Mouse (Mus musculus): ENCODE measurements at regions not wholly inside any gene's neighbourhood (a gene's known extent, or its start where the extent isn't known, plus 50 kb on each side); places are given as distances from the start of the nearest gene placed in this dataset.
A peak's percentile ranks its signal among the peaks of the same experiment; 100 is the strongest.
"Not testable (repeated sequence)": the region's sequence is repeated elsewhere in the genome, so short reads cannot be mapped to it uniquely, and the experiment has no call there.

- peak in 1 of 2 experiments; percentile 23 for DNase-seq (ENCODE audit: low spot score in 2 of 2)
Measured at GRCm38 (mm10) chr7:116596914-116597313, 92.7 kb downstream of the Nucb2 start.

GRCm38 (mm10) chr7:116600340-116600739 lies 96.2 kb downstream of the Nucb2 start:
- DNase-seq (ENCODE audit: low spot score in 2 of 2) = no peak

GRCm38 (mm10) chr7:116603167-116603839 lies 99.1 kb downstream of the Nucb2 start:
- DNase-seq (ENCODE audit: low spot score in 2 of 2) = peak; percentile 34 to 37

- no peak for DNase-seq (ENCODE audit: low spot score in 2 of 2)
Measured at GRCm38 (mm10) chr7:116603840-116604194, 99.6 kb downstream of the Nucb2 start.

DNA sequence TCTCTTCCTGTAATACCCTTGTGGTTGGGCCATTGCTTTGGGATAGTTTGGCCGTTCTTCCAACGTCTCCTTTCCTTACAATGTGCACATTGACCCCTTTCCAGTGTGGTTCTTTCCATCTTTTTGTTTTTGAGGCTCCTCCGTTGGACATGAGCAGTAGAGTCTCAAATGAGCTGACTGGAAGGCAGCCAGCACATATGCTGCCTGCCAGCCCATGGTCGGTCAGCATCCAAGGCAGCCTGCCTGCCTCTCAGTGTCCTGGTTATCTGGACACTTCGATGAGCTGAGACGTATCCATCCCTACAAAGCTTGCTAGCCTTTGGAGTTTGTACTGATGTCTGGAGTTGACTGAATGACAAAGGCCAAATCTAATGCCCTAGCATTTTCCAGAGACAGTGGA lies 102.1 kb downstream of the Nucb2 start:
- DNase-seq (ENCODE audit: low spot score in 2 of 2) = no peak

DNA sequence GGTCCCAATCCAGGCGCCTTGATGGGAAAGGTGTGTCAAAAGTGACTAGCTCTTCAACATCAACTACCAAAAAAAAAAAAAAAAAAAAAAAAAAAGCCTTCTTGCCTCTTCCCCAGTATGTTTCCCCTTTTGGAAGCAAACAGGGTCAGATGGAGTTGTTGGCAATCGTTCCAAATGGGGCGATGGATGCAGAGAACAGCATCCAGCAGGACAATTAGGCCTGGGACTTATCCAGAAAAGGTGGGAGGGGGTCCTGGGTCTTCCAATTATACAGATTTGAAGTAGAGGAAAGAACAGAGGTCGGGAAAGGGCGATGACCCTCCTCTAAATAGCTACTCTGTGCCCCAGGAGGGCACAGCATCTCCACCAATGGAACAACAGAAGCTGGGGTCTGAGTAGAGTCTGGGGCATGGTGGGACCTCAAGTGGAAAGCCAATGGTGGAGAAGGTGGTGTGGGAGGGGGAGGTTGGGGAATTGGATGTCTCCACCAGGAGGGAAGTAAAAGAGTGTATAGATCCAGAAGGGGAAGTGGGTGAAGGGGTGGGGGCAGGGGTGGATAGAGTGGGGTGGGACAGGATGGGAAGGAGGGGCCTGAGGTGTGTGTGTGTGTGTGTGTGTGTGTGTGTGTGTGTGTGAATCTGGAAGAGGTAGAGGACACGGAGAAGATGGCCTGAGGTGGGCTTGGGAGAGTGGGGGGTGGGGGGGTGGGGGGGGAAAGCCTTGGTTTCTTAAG lies 102.7 kb downstream of the Nucb2 start:
- no peak for DNase-seq (ENCODE audit: low spot score in 2 of 2)

GRCm38 (mm10) chr7:116607628-116608225 lies 103.6 kb downstream of the Nucb2 start:
- peak in 1 of 2 experiments; percentile 18 for DNase-seq (ENCODE audit: low spot score in 2 of 2)

DNA sequence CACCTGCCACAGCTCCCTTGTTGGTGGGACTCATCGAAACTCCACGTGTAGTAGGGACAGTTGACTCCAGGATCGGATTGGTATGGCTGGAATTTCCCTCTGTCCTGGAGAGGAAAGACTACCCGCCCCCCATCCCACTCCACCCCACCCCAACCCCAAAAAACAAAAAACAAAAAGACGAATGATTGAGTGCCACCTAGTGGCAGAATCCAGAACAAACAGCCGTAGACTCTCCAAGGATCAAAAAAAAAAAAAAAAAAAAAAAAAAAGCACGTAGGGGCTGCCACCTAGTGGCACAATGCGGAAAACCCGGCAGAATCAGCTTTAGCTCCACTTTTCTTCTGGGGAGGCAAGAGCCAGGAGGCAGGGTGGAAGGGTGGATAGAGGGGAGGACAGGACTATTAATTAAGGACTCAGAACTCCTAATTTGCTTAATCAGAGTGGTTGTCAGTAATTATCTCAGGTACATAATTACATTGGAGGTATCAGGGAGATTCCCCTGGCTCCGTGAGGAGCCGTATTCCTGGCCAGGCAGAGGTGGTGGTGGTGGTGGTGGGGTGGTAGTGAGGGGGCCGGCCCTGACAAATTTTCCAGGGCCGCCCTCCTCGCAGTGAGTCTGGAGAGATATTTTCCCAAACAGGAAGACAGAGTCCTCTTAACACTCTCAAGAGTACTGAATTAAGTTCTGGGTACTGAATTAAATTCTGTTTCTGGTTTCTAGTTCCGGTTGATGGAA lies 104.3 kb downstream of the Nucb2 start:
- DNase-seq (ENCODE audit: low spot score in 2 of 2) = peak; percentile 30 to 49

DNA sequence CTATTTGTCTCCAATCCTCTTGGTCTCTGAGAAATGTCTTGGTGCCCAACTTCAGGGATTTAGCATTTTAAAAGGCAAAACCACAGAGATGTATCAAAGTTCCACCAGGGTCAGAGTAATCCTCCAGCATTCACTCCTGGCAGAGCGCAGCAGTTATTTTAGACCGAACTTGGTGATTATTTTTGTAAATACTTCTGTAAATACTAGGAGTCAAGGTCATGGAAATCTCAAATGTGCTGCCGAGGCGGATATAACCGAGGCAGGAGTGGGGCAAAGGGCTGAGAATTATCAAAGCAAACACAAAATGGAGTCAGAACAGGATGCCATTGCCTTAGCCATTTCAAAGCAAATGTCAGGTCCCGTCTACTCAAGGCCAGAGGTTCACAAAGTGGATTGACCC lies 105.2 kb downstream of the Nucb2 start:
- DNase-seq (ENCODE audit: low spot score in 2 of 2) = no peak

DNA sequence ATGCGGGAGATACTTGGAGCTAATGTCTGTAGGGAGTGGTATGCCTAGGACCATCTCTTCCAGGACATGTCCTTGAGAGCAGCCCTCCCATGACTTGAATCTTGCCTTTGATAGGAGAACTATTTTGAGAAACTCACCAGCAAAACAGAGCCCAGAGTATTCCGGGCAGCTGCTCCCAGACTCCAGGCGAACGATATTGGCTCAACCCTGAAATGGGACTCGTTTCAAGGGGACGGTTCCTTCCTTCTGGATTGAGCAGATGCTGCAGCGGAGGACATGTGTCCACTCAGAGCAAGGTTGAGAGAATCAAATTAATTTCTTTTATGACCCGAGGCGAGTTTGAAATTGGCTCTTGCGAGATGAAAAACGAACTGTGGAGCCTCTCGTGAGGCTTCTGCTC lies 105.7 kb downstream of the Nucb2 start:
- DNase-seq (ENCODE audit: low spot score in 2 of 2) = peak in 1 of 2 experiments; percentile 4

DNA sequence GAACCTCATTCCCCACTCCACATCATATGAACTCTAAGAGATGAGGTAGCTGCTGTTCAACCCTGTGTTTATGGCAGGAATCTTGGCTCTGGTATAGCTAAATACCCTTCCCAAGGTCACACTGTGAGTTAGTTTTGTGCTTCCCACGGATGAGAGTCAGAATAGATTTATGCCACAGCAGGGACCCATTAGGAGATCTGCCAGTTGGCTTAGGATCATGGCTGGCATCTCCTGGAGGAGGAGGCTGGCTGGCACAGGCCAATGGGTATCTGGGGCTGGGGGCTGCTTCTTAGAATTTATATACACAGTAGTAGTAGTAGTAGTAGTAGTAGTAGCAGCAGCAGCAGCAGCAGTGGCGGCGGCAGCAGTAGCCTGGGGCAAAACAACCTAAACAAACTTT lies 111.8 kb downstream of the Nucb2 start:
- no peak for DNase-seq (ENCODE audit: low spot score in 2 of 2)

DNA sequence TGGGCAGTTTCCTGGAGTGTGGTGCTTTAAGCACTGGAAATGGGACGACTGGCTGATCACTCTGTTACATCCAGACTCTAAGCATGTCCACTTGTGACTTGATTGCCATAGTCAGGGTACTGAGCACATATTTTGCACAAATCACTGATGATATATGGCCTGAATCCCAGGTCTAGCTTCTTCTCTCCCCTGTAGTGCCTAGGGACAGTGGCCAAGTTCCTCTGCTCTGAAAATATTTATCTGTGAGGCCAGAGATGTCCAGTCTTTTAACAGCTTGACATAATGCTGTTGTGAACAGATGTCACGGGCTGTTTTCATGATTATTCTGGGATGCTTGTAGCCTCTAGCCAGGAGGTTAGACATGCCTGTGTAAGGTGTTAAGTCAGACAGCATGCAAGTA lies 115.5 kb downstream of the Nucb2 start:
- DNase-seq (ENCODE audit: low spot score in 2 of 2) = no peak

GRCm38 (mm10) chr7:116620381-116620780 lies 116.2 kb downstream of the Nucb2 start:
- DNase-seq (ENCODE audit: low spot score in 2 of 2) = peak in 1 of 2 experiments; percentile 33

- DNase-seq (ENCODE audit: low spot score in 2 of 2) = no peak
Measured at GRCm38 (mm10) chr7:116633210-116633609, 129.0 kb downstream of the Nucb2 start.

GRCm38 (mm10) chr7:116644902-116645650 lies 140.9 kb downstream of the Nucb2 start:
- peak; percentile 5 for DNase-seq (ENCODE audit: low spot score in 2 of 2)

DNA sequence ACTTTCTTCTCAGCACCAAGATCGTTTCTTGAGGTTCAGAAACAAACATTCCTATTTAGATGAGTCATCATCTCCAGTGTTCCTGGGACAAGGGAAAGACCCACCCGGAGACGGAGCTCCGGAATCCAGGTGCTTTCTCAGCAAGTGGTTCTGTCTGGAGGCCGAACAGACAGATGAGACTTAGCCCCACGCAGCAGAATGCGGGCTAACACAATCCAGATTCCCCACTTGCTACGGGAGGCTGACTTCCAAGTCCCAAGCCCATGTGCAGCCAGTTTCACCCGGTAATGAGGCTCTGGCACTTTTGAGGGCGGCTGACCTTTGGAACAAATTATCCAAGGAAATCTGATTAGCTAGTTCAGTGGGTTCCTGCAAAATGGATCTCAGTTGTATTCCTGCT lies 150.3 kb downstream of the Nucb2 start:
- DNase-seq (ENCODE audit: low spot score in 2 of 2) = no peak

DNA sequence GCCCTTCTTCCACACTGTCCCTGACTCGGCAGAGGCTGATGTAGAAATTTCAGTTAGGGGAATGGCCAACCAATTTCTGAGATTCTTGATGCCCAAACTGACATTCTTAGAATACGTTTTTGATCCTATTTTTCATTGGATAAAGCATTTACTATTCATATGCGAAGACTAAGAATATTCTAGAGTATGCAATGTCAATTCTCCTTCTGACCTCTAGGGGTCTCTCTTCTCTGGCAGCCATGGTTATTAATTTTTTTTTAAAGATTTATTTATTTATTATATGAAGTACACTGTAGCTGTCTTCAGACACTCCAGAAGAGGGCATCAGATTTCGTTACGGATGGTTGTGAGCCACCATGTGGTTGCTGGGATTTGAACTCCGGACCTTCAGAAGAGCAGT lies 152.9 kb downstream of the Nucb2 start:
- DNase-seq (ENCODE audit: low spot score in 2 of 2) = not testable (repeated sequence)

DNA sequence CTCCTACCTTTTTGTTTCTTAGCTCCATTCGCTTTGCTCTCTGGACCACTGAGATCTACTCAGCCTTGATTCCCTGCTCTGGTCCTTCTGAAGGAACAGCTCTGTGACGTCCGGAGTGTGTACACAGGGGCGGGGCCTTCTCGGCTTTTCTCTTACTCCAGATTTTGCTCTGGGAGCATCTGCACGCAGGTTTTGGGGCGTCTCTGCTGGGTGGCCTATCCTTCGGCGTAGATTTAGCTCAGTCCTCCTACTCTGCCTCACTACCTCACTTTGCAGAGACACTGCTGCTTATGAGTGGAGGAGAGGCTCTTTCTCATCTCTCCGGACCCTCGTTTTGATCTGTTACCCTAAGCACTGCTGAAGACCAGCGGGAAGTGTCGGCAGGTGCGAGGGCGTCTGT lies 161.4 kb downstream of the Nucb2 start:
- DNase-seq (ENCODE audit: low spot score in 2 of 2) = no peak

DNA sequence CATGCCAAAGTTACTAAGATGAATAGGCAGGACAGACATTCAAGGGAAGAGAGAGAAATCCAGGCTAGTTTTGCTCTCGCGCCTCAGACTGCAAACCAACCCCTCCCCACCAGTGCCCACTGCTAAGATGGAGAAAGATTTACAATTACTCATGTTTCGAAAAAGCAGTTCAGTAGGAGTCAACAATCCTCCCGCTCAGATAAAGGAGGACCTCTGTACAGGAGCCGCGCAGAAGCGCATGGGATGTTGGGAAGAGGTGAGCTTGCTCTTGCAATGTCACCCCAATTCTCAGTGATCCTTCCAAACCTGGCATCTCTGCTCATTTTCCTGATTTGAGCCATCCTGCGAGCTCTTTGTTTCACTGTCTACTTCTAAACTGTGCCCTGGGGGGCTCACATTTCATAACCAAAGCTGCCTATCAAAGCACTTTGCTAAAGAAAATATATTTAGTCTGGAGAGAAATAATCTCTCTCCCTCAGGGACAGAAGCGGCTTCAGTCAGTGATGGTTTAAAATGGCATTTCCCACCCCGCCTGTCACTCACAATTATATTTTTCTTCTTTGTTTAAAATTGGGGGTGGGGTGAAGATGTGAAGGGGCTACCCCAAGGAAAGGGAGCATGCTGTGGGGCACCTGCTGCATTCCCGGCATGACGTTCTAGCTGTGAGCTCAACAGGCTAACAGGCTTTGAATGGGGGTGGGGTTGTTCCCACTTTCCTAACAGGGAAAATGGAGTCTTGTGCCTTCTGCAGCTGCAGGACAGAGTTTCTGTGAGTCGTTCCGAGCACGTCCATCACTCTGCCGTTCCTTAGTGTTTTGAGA lies 170.2 kb downstream of the Nucb2 start:
- no peak for DNase-seq (ENCODE audit: low spot score in 2 of 2)

- no peak for DNase-seq (ENCODE audit: low spot score in 2 of 2)
Measured at GRCm38 (mm10) chr7:116676696-116677095, 172.5 kb downstream of the Nucb2 start.

GRCm38 (mm10) chr7:116679195-116679594 lies 175.0 kb downstream of the Nucb2 start:
- DNase-seq (ENCODE audit: low spot score in 2 of 2) = no peak
